Comparison of ENCODE assay signal across 8 mouse cellular contexts in the genomic region with DNA sequence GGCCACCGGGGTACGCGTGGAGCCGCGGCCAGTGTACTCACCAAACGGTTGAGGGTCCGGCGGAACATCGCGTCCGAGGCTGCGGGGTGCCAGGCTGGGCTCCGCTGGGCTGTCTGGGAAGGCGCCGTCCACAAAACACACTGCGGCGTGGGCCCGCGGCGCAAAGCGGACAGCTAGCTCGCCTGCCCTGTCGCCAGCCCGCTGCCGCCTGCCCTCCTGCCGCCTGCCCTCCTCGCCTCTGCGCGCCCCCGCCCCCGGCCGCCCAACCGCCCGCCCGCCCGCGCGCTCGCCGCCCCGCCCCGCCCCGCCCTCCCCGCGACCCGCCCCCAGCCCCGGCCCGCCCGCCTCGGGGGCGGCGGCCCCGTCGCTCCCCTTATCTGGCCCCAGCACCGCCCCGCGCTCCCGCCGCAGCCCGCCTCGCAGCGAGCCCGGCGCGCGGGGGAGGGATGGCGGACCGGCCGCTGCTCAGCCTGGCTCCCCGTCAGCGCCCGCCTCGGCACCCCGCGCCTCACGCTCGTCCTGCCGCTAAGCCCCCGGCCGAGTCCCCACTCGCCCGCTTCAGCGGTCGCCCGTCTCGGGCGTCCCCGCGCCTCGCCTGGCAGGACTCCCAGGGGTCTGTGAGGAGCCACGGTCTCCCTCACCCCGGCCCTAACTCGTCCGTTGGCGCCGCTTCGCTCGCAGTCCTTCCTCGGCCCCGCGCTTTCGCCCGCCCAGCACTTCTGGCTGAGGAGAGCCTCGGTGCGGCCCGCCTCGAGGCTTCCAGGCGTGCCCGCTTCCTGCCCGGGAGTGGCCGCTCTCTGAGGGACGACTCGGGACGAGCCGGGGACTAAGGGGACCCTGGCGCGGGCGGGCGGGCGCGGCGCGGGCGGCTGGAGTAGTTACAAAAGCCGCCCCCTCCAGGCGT.
DNase-seq lines count a peak whose midpoint lies in the region; ATAC-seq and TF ChIP-seq lines count a peak whose summit lies in the region.

No protein-coding gene starts in this region.

- peak overlapping the region; percentile 60 for H3K4me3 ChIP-seq in embryonic facial prominence, embryonic 12.5 days
- peak overlapping the region; percentile 69 for H3K4me3 ChIP-seq in heart, adult 2 months
- peak overlapping the region; percentile 72 for H3K4me3 ChIP-seq in liver, embryonic 11.5 days (ENCODE audit: low read depth, low read length)
- peak overlapping the region; percentile 56 for H3K4me3 ChIP-seq in stomach, embryonic 14.5 days (ENCODE audit: low read depth, low read length)

- TF ChIP-seq CTCF in heart, adult 2 months (IDR thresholded peaks at IDR 0.05), result no peak

- no peaks in the 10 kb centered on the region for H3K36me3 ChIP-seq in embryonic facial prominence, embryonic 12.5 days
- H3K36me3 ChIP-seq in heart, adult 2 months (ENCODE audit: control insufficient read depth, insufficient read depth, low read length), result no peaks in the 10 kb centered on the region
- H3K36me3 ChIP-seq in liver, embryonic 11.5 days (ENCODE audit: control insufficient read depth, insufficient read depth, low read length), result no peaks in the 10 kb centered on the region
- H3K36me3 ChIP-seq in stomach, embryonic 14.5 days (ENCODE audit: control insufficient read depth, insufficient read depth, low read length), result no peaks in the 10 kb centered on the region

- peak overlapping the region; percentile 81 for H3K9ac ChIP-seq in embryonic facial prominence, embryonic 12.5 days
- peak overlapping the region; percentile 97 for H3K9ac ChIP-seq in heart, adult 2 months (ENCODE audit: low read depth, low read length)
- H3K9ac ChIP-seq in liver, embryonic 11.5 days (ENCODE audit: low read depth, low read length), result peak overlapping the region; percentile 80
- H3K9ac ChIP-seq in stomach, embryonic 14.5 days (replicated peaks; ENCODE audit: low read depth, low read length), result peak overlapping the region; percentile 62

- no peaks in the 10 kb centered on the region for H3K27me3 ChIP-seq in embryonic facial prominence, embryonic 12.5 days
- no peaks in the 10 kb centered on the region for H3K27me3 ChIP-seq in heart, adult 2 months (ENCODE audit: control insufficient read depth, insufficient read depth, low read length)
- peaks cover 7% of the 10 kb centered on the region; the same call in 1 of the 2 replicates for H3K27me3 ChIP-seq in liver, embryonic 11.5 days (replicated peaks; ENCODE audit: control insufficient read depth, insufficient read depth, low read length)
- H3K27me3 ChIP-seq in stomach, embryonic 14.5 days (ENCODE audit: control insufficient read depth, insufficient read depth, low read length), result no peaks in the 10 kb centered on the region

- intact Hi-C loops in heart, adult 2 months (cut with DNase I), result loop anchor here (2.0 to 5.0 kb wide), 2 partner anchors 157 to 391 kb away; no protein-coding TSS in a partner anchor

- peak; percentile 79 for ATAC-seq in embryonic facial prominence, embryonic 12.5 days (ENCODE audit: insufficient number of reproducible peaks, insufficient read depth, low FRiP score, low TSS enrichment)
- peak; percentile 85 for ATAC-seq in liver, embryonic 11.5 days (replicated peaks; ENCODE audit: low FRiP score)
- ATAC-seq in stomach, embryonic 14.5 days (ENCODE audit: insufficient number of reproducible peaks, insufficient read depth, low FRiP score, low read depth), result peak; percentile 82

- H3K4me1 ChIP-seq in embryonic facial prominence, embryonic 12.5 days, result no peaks in the 10 kb centered on the region
- no peaks in the 10 kb centered on the region; the same call in 1 of the 2 replicates for H3K4me1 ChIP-seq in heart, adult 2 months (ENCODE audit: control insufficient read depth, insufficient read depth, low read length)
- no peaks in the 10 kb centered on the region for H3K4me1 ChIP-seq in liver, embryonic 11.5 days (replicated peaks; ENCODE audit: control insufficient read depth, insufficient read depth, low read length)
- no peaks in the 10 kb centered on the region for H3K4me1 ChIP-seq in stomach, embryonic 14.5 days (ENCODE audit: control insufficient read depth, insufficient read depth, low read length)

- no peaks in the 10 kb centered on the region for H3K9me3 ChIP-seq in embryonic facial prominence, embryonic 12.5 days
- H3K9me3 ChIP-seq in liver, embryonic 11.5 days (ENCODE audit: control insufficient read depth, low read length), result no peaks in the 10 kb centered on the region
- H3K9me3 ChIP-seq in stomach, embryonic 14.5 days (ENCODE audit: control insufficient read depth, low read depth, low read length), result no peaks in the 10 kb centered on the region

- 0 out of 2 replicates have a peak, but pooled peaks cover 1% of the 10 kb centered on the region for H3K79me2 ChIP-seq in heart, adult 2 months (replicated peaks; ENCODE audit: control insufficient read depth, insufficient read depth, low read length)

- peak overlapping the region; percentile 58 for H3K4me2 ChIP-seq in embryonic facial prominence, embryonic 12.5 days (replicated peaks)
- H3K4me2 ChIP-seq in liver, embryonic 11.5 days, result peak overlapping the region; percentile 72
- H3K4me2 ChIP-seq in stomach, embryonic 14.5 days (replicated peaks; ENCODE audit: low read depth, low read length), result peak overlapping the region; percentile 57

- peak; percentile 32 for DNase-seq in 3T3-L1 (ENCODE audit: low read depth, low spot score)
- peak; percentile 79 to 87 for DNase-seq in adrenal gland, postnatal 36 days
- DNase-seq in heart, adult 2 months, result peak; percentile 82 to 86
- peak; percentile 38 to 50 for DNase-seq in kidney, adult 8-10 months
- DNase-seq in liver, embryonic 11.5 days (ENCODE audit: low spot score), result peak; percentile 72
- DNase-seq in natural killer cell, adult 2 months (ENCODE audit: low spot score in 2 of 2), result peak; percentile 10 to 38

- peak; percentile 32; the same call in 1 of the 2 replicates for TF ChIP-seq POLR2A in heart, adult 2 months (IDR thresholded peaks at IDR 0.05; ENCODE audit: insufficient read depth, low read depth, low read length)

- no peak for TF ChIP-seq EP300 in heart, adult 2 months (IDR thresholded peaks at IDR 0.05; ENCODE audit: insufficient read depth, low read depth, low read length)

- 21% methylated on average over 62 of the region's 126 CpGs for WGBS in embryonic facial prominence, embryonic 12.5 days
- WGBS in heart, adult 2 months, result 20% methylated on average over 48 of the region's 126 CpGs
- WGBS in liver, embryonic 11.5 days, result 11% methylated on average over 49 of the region's 126 CpGs
- 12% methylated on average over 44 of the region's 126 CpGs for WGBS in stomach, embryonic 14.5 days

- H3K27ac ChIP-seq in embryonic facial prominence, embryonic 12.5 days, result peak overlapping the region; percentile 91
- H3K27ac ChIP-seq in heart, adult 2 months, result peak overlapping the region; percentile 96
- peak overlapping the region; percentile 95 for H3K27ac ChIP-seq in liver, embryonic 11.5 days (ENCODE audit: low read depth, low read length)
- peak overlapping the region; percentile 96 for H3K27ac ChIP-seq in stomach, embryonic 14.5 days (ENCODE audit: low read length)

Comparison
In these comparisons a context has a peak if more than half of its experiments do, and no peak if none do; other contexts are left out.
1. Peak in every context shown above with its lines: DNase-seq, ATAC-seq, H3K4me3 ChIP-seq and H3K27ac ChIP-seq.
2. DNase-seq: peak in every context shown above with its lines; median percentile 84 in heart, adult 2 months; 83 in adrenal gland, postnatal 36 days; 72 in liver, embryonic 11.5 days; 44 in kidney, adult 8-10 months; 32 in 3T3-L1; 24 in natural killer cell, adult 2 months.